Mouse (Mus musculus): Measurements from ENCODE around the gene Gtpbp6.
"Not testable (repeated sequence)": the region's sequence is repeated elsewhere in the genome, so short reads cannot be mapped to it uniquely, and the experiment has no call there.

The Gtpbp6 gene

DNA sequence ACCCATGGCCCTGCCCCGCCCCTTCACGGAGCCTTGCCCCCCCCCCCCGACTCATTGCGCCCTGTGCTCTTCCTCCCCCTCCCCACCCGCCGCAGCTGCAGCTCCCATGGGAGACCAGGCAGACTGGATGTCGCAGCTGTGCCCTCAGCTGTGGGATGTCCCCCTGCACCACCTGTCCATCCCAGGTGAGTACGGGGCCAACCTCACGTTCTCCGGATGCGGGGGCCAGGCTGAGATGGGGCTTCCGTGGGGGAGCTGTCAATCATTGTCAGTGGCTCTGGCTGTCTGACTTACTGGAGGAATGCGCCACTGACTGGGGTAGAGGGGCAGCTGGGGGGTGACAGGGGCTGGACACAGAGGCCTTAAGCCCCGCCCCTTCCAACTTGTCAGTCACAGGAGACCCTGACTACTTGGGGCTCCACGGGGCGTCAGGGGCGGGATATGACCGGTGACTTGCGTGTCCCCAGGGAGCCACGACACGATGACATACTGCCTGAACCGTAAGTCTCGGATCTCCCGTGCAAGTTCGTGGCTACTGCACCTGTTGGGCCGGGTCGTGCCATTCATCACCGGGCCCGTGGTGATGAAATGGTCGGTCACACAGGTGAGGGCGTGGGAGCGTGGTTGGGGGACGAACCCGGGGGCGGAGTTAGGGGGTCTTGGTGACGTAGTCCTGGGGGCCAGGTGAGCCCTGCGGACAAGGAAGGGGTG lies 6.9 kb downstream of the Gtpbp6 start:
- DNase-seq (ENCODE audit: low read depth, low spot score) = no peak

GRCm38 (mm10) chr5:110099656-110100580 lies 8.1 kb downstream of the Gtpbp6 start, which contains the start of gene Plcxd1:
TSS of gene Plcxd1 (plus strand) at chr5:110099969.
- peak; percentile 62 for DNase-seq (ENCODE audit: low read depth, low spot score)

DNA sequence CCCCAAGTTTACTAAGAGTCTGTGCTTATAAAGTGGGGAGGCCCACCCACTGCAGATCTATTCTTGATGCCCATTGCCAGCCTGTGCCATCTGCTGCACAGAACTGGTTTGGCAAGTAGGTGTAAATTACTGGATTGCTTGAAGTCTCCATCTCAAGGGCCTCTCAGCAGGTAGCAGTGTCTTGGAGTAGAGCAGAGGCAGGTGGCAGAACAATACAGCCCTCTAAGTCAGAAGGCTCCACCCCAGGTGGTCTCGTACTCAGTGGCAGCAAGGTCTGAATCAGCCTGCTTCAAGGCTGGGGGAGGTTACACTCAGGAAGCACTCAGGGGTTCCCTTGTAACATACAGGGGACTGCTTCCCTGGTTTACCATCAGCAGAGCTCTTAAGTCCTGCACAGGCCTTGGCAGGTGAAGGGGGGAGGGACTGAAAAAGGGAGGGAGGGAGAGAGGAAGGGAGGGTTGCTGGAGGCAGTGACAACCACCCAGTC lies 9.0 kb downstream of the Gtpbp6 start:
- peak; percentile 96 for DNase-seq (ENCODE audit: low read depth, low spot score)

DNA sequence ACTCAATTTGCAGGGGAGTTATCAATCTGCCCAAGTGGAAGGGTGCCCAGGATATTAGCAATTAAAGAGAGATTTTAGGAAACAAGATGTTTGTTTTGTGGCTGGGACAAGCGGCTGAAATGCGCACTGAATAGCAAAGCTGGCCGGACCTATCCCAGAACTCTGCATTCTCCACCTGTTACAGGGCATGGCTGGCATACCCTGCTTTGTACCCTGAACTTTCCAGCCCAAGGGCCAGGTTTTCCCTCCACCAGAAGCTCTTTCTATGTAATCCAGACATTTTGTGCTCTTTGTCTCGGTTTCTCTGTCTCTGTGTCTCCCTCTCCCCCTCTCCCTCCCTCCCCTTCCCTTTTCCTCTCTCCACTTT lies 13.2 kb downstream of the Gtpbp6 start:
- no peak for DNase-seq (ENCODE audit: low read depth, low spot score)

DNA sequence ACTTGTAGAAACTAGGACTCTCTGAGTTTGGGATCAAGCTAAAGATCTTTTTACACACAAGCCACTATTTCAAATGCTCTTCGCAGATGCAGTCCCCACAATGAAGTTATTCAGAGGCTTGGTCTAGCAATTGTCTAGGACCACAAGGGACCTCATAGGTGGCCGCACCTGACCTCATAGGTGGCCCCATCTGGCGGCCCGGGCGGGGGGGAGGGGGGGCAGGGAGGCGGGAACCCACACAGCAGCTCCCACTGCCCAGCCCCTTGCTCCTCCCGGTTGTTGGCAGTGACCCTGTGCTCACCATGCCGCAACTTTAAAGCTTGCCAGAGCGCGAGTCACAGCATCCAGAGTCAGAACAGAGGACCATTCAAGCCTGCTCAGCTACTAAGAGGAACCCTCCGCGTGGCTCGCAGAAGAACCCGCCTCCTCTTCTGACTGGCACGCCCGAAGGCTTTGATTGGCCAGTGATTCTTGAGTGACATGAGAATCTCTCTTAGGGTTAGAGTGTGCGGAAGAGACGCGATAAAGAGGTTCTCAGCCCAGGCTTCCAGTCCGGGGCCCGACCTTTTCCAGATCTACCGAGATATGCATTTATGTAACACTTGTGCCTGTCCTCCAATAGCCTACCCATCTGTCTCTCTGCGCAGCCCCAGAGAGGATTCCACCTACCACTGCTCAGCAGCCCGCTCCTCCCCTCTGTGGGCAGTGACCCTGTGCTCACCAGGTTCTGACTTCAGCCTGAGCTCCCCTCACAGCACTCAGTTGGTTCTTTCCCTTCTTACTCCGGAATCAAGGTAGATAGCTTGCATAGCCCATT lies 13.8 kb downstream of the Gtpbp6 start, which contains the start of gene Gm35315:
Gm35315 (minus strand) TSS at position 391 of the 817 bp plus-strand sequence.
- DNase-seq (ENCODE audit: low read depth, low spot score) = peak; percentile 93

DNA sequence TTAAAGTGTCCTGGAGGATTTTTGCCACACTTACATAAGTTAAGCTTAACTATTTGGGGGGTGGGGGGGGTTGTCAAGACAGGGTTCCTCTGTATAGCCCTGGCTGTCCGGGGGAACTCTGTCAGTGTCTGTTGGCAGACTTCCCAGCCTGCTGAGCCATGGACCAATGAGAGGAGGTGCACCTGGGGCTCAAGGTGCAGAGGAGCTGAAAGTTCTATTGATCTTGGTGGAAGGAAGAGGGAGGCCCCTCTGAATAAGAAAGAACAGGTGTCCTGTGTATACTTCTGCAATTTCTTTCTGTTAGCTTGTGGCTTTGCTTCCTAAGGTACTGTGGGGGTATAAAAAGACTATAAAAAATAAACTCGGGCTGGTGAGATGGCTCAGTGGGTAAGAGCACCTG lies 16.5 kb downstream of the Gtpbp6 start:
- DNase-seq (ENCODE audit: low read depth, low spot score) = no peak

DNA sequence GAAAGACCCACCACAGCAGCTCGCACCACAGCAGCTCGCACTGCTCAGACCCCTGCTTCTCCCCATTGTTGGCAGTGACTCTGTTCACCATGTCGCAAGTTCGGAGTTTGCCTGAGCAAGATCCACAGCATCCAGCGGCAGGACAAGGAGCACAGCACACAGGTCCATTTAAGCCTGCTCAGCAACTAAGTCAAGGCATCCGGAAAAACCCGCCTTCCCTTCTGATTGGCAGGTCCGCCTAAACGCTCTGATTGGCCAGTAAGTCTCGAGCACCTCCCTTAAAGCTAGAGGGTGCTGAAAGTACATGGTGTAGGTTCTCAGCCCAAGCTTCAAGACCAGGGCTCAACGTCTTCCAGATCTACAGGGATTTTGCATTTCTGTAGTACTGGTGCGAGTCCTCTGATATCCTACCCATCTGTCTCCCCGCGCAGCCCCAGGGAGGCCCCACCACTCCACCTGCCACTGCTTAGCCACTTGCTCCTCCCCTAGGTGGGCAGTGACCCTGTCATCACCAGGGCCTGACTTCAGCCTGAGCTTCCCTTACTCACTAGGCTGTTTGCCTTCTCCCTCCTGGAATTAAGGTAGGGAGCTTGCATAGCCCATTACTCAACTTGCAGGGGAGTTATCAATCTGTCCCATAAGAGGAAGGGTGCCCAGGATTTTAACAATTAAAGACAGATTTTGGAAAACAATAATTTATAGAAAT lies 21.7 kb downstream of the Gtpbp6 start:
- peak; percentile 89 for DNase-seq (ENCODE audit: low read depth, low spot score)

DNA sequence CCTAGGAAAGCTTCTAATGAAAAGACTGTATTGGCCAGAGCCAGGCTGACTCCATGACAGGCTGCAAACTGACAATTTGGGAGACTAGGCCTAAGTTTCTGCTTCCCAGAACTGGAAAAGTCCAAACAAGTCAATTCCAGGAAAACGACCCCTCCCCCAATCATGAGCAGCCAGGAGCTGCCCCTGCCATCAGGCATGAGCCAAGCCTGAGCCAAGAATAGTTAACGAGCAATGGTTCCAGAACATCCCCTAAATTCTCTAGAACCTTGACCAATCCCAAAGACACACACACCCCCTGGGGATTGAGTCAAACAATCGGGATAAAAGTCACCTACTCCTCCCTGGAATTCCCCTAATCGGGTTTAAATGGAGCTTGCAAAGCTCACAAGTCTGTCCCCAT lies 25.0 kb downstream of the Gtpbp6 start:
- peak; percentile 83 for DNase-seq (ENCODE audit: low read depth, low spot score)

- not testable (repeated sequence) for DNase-seq (ENCODE audit: low read depth, low spot score)
These were observed 35.6 kb downstream of the Gtpbp6 start, which contains the start of gene Gm17655 for GRCm38 (mm10) chr5:110072413-110072812. TSS of gene Gm17655 (minus strand) at chr5:110072513.

- DNase-seq (ENCODE audit: low read depth, low spot score) = peak; percentile 86
These were observed 50.2 kb downstream of the Gtpbp6 start for GRCm38 (mm10) chr5:110057637-110058408.

Data from ES-CJ7 (cell line).